Mouse (Mus musculus) neural tube, embryonic 15.5 days (tissue): Measurements from ENCODE around the gene Ckap5. TPM values are rescaled to one million over a fixed set of nuclear protein-coding genes. Genes with fewer than 3 reads are reported as not detected.

ENCODE experiments used
- ATAC-seq: fragments of 200-750 bp; cut with Nextera tagmentation; 2 replicates; pipeline ENCODE4 v1.8.0; 2017; ENCODE audit warnings: mild to moderate bottlenecking, moderate TSS enrichment, moderate library complexity; ENCODE audit not compliant: low FRiP score
- H3K27ac ChIP-seq: fragments of 300-500 bp; sonication (generic); replicated peaks from 2 replicates; pipeline ENCODE4 v1.5.1; 2015; ENCODE audit warnings: mild to moderate bottlenecking, inconsistent platforms
- H3K27me3 ChIP-seq: fragments of 300-500 bp; sonication (generic); replicated peaks from 2 replicates; pipeline ENCODE4 v1.6.1; 2015; ENCODE audit warnings: inconsistent platforms
- H3K36me3 ChIP-seq: fragments of 300-500 bp; sonication (generic); 2 replicates; pipeline ENCODE4 v1.6.1; 2015; ENCODE audit warnings: inconsistent platforms
- H3K4me1 ChIP-seq: fragments of 300-500 bp; sonication (generic); 2 replicates; pipeline ENCODE4 v1.6.1; 2015; ENCODE audit warnings: inconsistent platforms
- H3K4me2 ChIP-seq: fragments of 300-500 bp; sonication (generic); 2 replicates; pipeline ENCODE4 v1.6.1; 2015; ENCODE audit warnings: inconsistent platforms, mild to moderate bottlenecking, moderate library complexity
- H3K4me3 ChIP-seq: fragments of 300-500 bp; sonication (generic); replicated peaks from 2 replicates; pipeline ENCODE4 v1.5.1; 2015; ENCODE audit warnings: mild to moderate bottlenecking, inconsistent platforms
- H3K9ac ChIP-seq: fragments of 300-500 bp; sonication (generic); replicated peaks from 2 replicates; pipeline ENCODE4 v1.6.1; 2015; ENCODE audit warnings: mild to moderate bottlenecking, inconsistent platforms
- H3K9me3 ChIP-seq: fragments of 300-500 bp; sonication (generic); replicated peaks from 2 replicates; pipeline ENCODE4 v1.6.1; 2016; ENCODE audit warnings: inconsistent platforms
- WGBS: fragments of 180-500 bp; shearing (Covaris S2); methylation state at CpG from one replicate; pipeline ENCODE4 v1.1.7; 2015; ENCODE audit warnings: mixed read lengths; 5-methylcytosine and 5-hydroxymethylcytosine counted together
- polyA plus RNA-seq: library from polyadenylated mRNA; unstranded; fragments of >200 nt; fragmentation: Nextera tagmentation; extraction: Ambion mirVana; gene quantifications from 2 replicates; pipeline ENCODE4 v1.2.1, GENCODE M21; 2015

Ckap5 gene
- polyA plus RNA-seq, 1 experiment from 2014 or later, result 98.4 TPM

GRCm38 (mm10) chr2:91644021-91644420 is 117.5 kb downstream of the Ckap5 start:
- no peak for ATAC-seq
- Histone ChIP-seq H3K4me2 (no peak overlapping the region), H3K4me3 (no peak overlapping the region), H3K27me3 (no peaks in the 10 kb centered on the region), H3K9ac (no peak overlapping the region), H3K27ac (no peak overlapping the region), H3K9me3 (no peaks in the 10 kb centered on the region), H3K36me3 (peaks cover 54% of the 10 kb centered on the region), H3K4me1 (peaks cover 13% of the 10 kb centered on the region)
- WGBS, result 95% methylated on average over 11 of the region's 11 CpGs

- Histone ChIP-seq H3K9me3 (no peaks in the 10 kb centered on the region), H3K4me2 (no peak overlapping the region), H3K27ac (no peak overlapping the region), H3K9ac (no peak overlapping the region), H3K4me3 (no peak overlapping the region), H3K27me3 (no peaks in the 10 kb centered on the region), H3K36me3 (peaks cover 54% of the 10 kb centered on the region), H3K4me1 (peaks cover 15% of the 10 kb centered on the region)
- 98% methylated on average over 15 of the region's 15 CpGs for WGBS
- ATAC-seq, result no peak
These were observed 118.8 kb downstream of the Ckap5 start for GRCm38 (mm10) chr2:91645354-91645753.

- no peak for ATAC-seq
These were observed 119.2 kb downstream of the Ckap5 start for GRCm38 (mm10) chr2:91645811-91646210.

GRCm38 (mm10) chr2:91646733-91647132 is 120.2 kb downstream of the Ckap5 start:
- peaks cover 29% of the 10 kb centered on the region for H3K4me1 ChIP-seq
- H3K4me2 ChIP-seq, result no peak overlapping the region
- H3K9me3 ChIP-seq, result no peaks in the 10 kb centered on the region
- peaks cover 54% of the 10 kb centered on the region for H3K36me3 ChIP-seq
- WGBS, result 37% methylated on average over 1 of the region's 1 CpGs
- H3K27ac ChIP-seq, result no peak overlapping the region
- H3K4me3 ChIP-seq, result no peak overlapping the region
- H3K27me3 ChIP-seq, result no peaks in the 10 kb centered on the region
- no peak overlapping the region for H3K9ac ChIP-seq
- no peak for ATAC-seq

More at GRCm38 (mm10) chr2:91645811-91646210, 119.2 kb downstream of the Ckap5 start:
- Histone ChIP-seq H3K9ac (no peak overlapping the region), H3K27ac (no peak overlapping the region), H3K4me1 (peaks cover 20% of the 10 kb centered on the region), H3K9me3 (no peaks in the 10 kb centered on the region), H3K4me2 (no peak overlapping the region), H3K4me3 (no peak overlapping the region), H3K27me3 (no peaks in the 10 kb centered on the region), H3K36me3 (peaks cover 54% of the 10 kb centered on the region)
- 95% methylated on average over 11 of the region's 11 CpGs for WGBS

- ATAC-seq, result no peak; the same call in 1 of the 2 replicates
- H3K4me2 ChIP-seq, result peak overlapping the region; percentile 99
- H3K27me3 ChIP-seq, result no peaks in the 10 kb centered on the region
- H3K4me3 ChIP-seq, result peak overlapping the region; percentile 89
- peak overlapping the region; percentile 91 for H3K27ac ChIP-seq
- H3K36me3 ChIP-seq, result peaks cover 47% of the 10 kb centered on the region
- H3K9ac ChIP-seq, result peak overlapping the region; percentile 97
- H3K9me3 ChIP-seq, result no peaks in the 10 kb centered on the region
- 5% methylated on average over 15 of the region's 15 CpGs for WGBS
- H3K4me1 ChIP-seq, result peaks cover 38% of the 10 kb centered on the region
These were observed 122.6 kb downstream of the Ckap5 start for GRCm38 (mm10) chr2:91649152-91649551.

- peak; percentile 96 for ATAC-seq
- Histone ChIP-seq H3K4me3 (peak within 1 kb of the TSS; percentile 89), H3K27me3 (no peaks in the 10 kb centered on the region), H3K4me2 (peak within 1 kb of the TSS; percentile 99), H3K4me1 (peaks cover 38% of the 10 kb centered on the region), H3K9ac (peak within 1 kb of the TSS; percentile 97), H3K36me3 (peaks cover 47% of the 10 kb centered on the region), H3K9me3 (no peaks in the 10 kb centered on the region), H3K27ac (peak within 1 kb of the TSS; percentile 91)
- WGBS, result under 1% methylated on average over 44 of the region's 44 CpGs
These were observed 123.2 kb downstream of the Ckap5 start, which contains the start of the genes Zfp408 and Arhgap1 for GRCm38 (mm10) chr2:91649553-91650359. TSS of gene Zfp408 (minus strand) at chr2:91649791. TSS of gene Arhgap1 (plus strand) at chr2:91649860.

- 14% methylated on average over 16 of the region's 16 CpGs for WGBS
- Histone ChIP-seq H3K27ac (peak overlapping the region; percentile 91), H3K4me1 (peaks cover 38% of the 10 kb centered on the region), H3K4me2 (peak overlapping the region; percentile 99), H3K9ac (peak overlapping the region; percentile 81), H3K9me3 (no peaks in the 10 kb centered on the region), H3K27me3 (no peaks in the 10 kb centered on the region), H3K4me3 (peak overlapping the region; percentile 89), H3K36me3 (peaks cover 47% of the 10 kb centered on the region)
- ATAC-seq, result peak; percentile 34
These were observed 123.9 kb downstream of the Ckap5 start for GRCm38 (mm10) chr2:91650360-91650995.

GRCm38 (mm10) chr2:91651458-91652258 is 125.1 kb downstream of the Ckap5 start:
- no peak overlapping the region; the same call in 1 of the 2 replicates for H3K4me2 ChIP-seq
- H3K9ac ChIP-seq, result no peak overlapping the region
- no peak for ATAC-seq

GRCm38 (mm10) chr2:91652863-91653262 is 126.3 kb downstream of the Ckap5 start:
- Histone ChIP-seq H3K4me3 (no peak overlapping the region), H3K27me3 (no peaks in the 10 kb centered on the region), H3K4me2 (no peak overlapping the region), H3K4me1 (peaks cover 36% of the 10 kb centered on the region), H3K9ac (no peak overlapping the region), H3K9me3 (no peaks in the 10 kb centered on the region), H3K36me3 (peaks cover 47% of the 10 kb centered on the region), H3K27ac (no peak overlapping the region)
- ATAC-seq, result no peak
- 48% methylated on average over 6 of the region's 6 CpGs for WGBS

More at GRCm38 (mm10) chr2:91651458-91652258, 125.1 kb downstream of the Ckap5 start:
- WGBS, result 91% methylated on average over 14 of the region's 14 CpGs
- H3K4me3 ChIP-seq, result no peak overlapping the region
- peaks cover 38% of the 10 kb centered on the region for H3K4me1 ChIP-seq
- H3K27ac ChIP-seq, result no peak overlapping the region
- H3K9me3 ChIP-seq, result no peaks in the 10 kb centered on the region
- H3K36me3 ChIP-seq, result peaks cover 47% of the 10 kb centered on the region
- H3K27me3 ChIP-seq, result no peaks in the 10 kb centered on the region

- ATAC-seq, result no peak
- Histone ChIP-seq H3K36me3 (peaks cover 68% of the 10 kb centered on the region), H3K9ac (no peak overlapping the region), H3K27ac (no peak overlapping the region), H3K27me3 (no peaks in the 10 kb centered on the region), H3K4me3 (no peak overlapping the region), H3K4me1 (peaks cover 22% of the 10 kb centered on the region), H3K4me2 (no peak overlapping the region), H3K9me3 (no peaks in the 10 kb centered on the region)
- 94% methylated on average over 5 of the region's 5 CpGs for WGBS
These were observed 128.8 kb downstream of the Ckap5 start for GRCm38 (mm10) chr2:91655388-91655787.

GRCm38 (mm10) chr2:91655827-91656226 is 129.3 kb downstream of the Ckap5 start:
- H3K27ac ChIP-seq, result no peak overlapping the region
- H3K9me3 ChIP-seq, result no peaks in the 10 kb centered on the region
- no peaks in the 10 kb centered on the region for H3K27me3 ChIP-seq
- peaks cover 18% of the 10 kb centered on the region for H3K4me1 ChIP-seq
- 82% methylated on average over 6 of the region's 6 CpGs for WGBS
- no peak for ATAC-seq
- H3K4me3 ChIP-seq, result no peak overlapping the region
- no peak overlapping the region for H3K4me2 ChIP-seq
- H3K36me3 ChIP-seq, result peaks cover 68% of the 10 kb centered on the region
- H3K9ac ChIP-seq, result no peak overlapping the region
